Mouse (Mus musculus) cerebellum, adult 2 months (tissue): ENCODE measurements at regions not wholly inside any gene's neighbourhood (a gene's known extent, or its start where the extent isn't known, plus 50 kb on each side); places are given as distances from the start of the nearest gene placed in this dataset.

ENCODE experiments used
- CTCF ChIP-seq: fragments of 200-500 bp; IDR thresholded peaks from 2 replicates; pipeline ENCODE4 v1.5.1; 2011; ENCODE audit warnings: low read depth, mild to moderate bottlenecking, control low read depth, low read length, moderate library complexity, borderline replicate concordance; ENCODE audit not compliant: insufficient read depth
- POLR2A ChIP-seq: fragments of 200-500 bp; IDR thresholded peaks from 2 replicates; pipeline ENCODE4 v1.6.1; 2011; ENCODE audit warnings: low read length, control low read depth, borderline replicate concordance; ENCODE audit not compliant: insufficient read depth

- TF ChIP-seq CTCF (no peak), POLR2A (no peak)
Measured at GRCm38 (mm10) chr4:142554716-142555115, 315.5 kb upstream of the Kazn start.
